Mouse (Mus musculus) left cerebral cortex, adult 18-20 months (tissue): ENCODE results near the gene Tmem54. TPM values are rescaled to one million over a fixed set of nuclear protein-coding genes. Genes with fewer than 3 reads are reported as not detected.

ENCODE experiments used
- DNase-seq, 2 experiments: peaks; one replicate each; pipeline ENCODE4 v3.0.0; 2021 to 2022; ENCODE audit warnings: low spot score in 2 of 2, mixed read lengths in 1 of 2
- total RNA-seq, 2 experiments: library from RNA; stranded (reverse); gene quantifications; 2 replicates each; pipeline ENCODE4 v1.2.3; 2021

Gene Tmem54
- total RNA-seq, 2 experiments from 2014 or later = not detected

- DNase-seq = peak in 1 of 2 experiments; percentile 63
Observed at GRCm38 (mm10) chr4:129128582-129129338, 23.4 kb downstream of the Tmem54 start.

GRCm38 (mm10) chr4:129129387-129129786 lies 24.0 kb downstream of the Tmem54 start:
- no peak for DNase-seq

GRCm38 (mm10) chr4:129130149-129130548 lies 24.8 kb downstream of the Tmem54 start:
- no peak for DNase-seq

- DNase-seq = no peak
Observed at GRCm38 (mm10) chr4:129130755-129131303, 25.5 kb downstream of the Tmem54 start.

GRCm38 (mm10) chr4:129134799-129135585 lies 29.6 kb downstream of the Tmem54 start:
- peak; percentile 74 to 78 for DNase-seq

GRCm38 (mm10) chr4:129135637-129136036 lies 30.3 kb downstream of the Tmem54 start:
- DNase-seq = no peak

GRCm38 (mm10) chr4:129136189-129136578 lies 30.8 kb downstream of the Tmem54 start:
- no peak for DNase-seq

GRCm38 (mm10) chr4:129136579-129137391 lies 31.4 kb downstream of the Tmem54 start, which contains the start of gene Fndc5:
Gene Fndc5, plus strand, starts transcription at chr4:129136999.
- no peak for DNase-seq

- no peak for DNase-seq
Observed at GRCm38 (mm10) chr4:129137392-129138321, 32.3 kb downstream of the Tmem54 start.

GRCm38 (mm10) chr4:129139642-129140041 lies 34.3 kb downstream of the Tmem54 start:
- no peak for DNase-seq

GRCm38 (mm10) chr4:129140808-129141207 lies 35.5 kb downstream of the Tmem54 start:
- DNase-seq = no peak

GRCm38 (mm10) chr4:129141560-129142438 lies 36.5 kb downstream of the Tmem54 start:
- DNase-seq = no peak

GRCm38 (mm10) chr4:129142439-129143045 lies 37.2 kb downstream of the Tmem54 start:
- DNase-seq = no peak

GRCm38 (mm10) chr4:129143509-129143908 lies 38.2 kb downstream of the Tmem54 start:
- DNase-seq = no peak

GRCm38 (mm10) chr4:129144401-129145367 lies 39.3 kb downstream of the Tmem54 start:
- peak; percentile 87 to 92 for DNase-seq

GRCm38 (mm10) chr4:129145411-129145810 lies 40.1 kb downstream of the Tmem54 start:
- no peak for DNase-seq

- no peak for DNase-seq
Observed at GRCm38 (mm10) chr4:129145943-129146342, 40.6 kb downstream of the Tmem54 start.
